Mouse (Mus musculus): ENCODE measurements around the gene Opn3. TPM values are rescaled to one million over a fixed set of nuclear protein-coding genes. Genes with fewer than 3 reads are reported as not detected.

Gene Opn3
- total RNA-seq, 2 experiments from 2014 or later: 10.1 to 15.5 TPM

GRCm38 (mm10) chr1:175659900-175660299, 32.7 kb downstream of the Opn3 start:
- no peak for DNase-seq

DNA sequence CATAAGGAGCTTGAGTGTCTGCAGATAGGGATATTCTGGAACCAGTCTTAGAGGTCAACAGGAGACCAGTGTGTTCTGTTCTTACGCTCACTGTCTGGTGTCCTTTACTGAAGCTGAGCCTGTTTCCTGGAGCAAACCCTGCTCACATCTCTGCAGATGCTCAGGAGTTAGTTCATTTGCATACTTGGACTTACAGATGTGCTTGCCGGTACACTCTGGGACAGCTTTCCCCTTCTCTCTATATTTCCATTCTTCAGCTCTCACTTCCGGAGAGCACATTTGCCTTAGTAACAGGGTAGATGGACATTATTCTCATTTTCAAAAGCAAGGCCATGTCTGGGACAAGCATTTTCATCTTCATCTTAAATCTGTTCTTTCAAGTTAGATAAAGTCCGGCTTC, 44.0 kb downstream of the Opn3 start:
- no peak for DNase-seq

- DNase-seq: no peak
These were observed 45.6 kb downstream of the Opn3 start for GRCm38 (mm10) chr1:175646952-175647351.

GRCm38 (mm10) chr1:175643496-175644265, 48.9 kb downstream of the Opn3 start:
- DNase-seq: no peak

DNA sequence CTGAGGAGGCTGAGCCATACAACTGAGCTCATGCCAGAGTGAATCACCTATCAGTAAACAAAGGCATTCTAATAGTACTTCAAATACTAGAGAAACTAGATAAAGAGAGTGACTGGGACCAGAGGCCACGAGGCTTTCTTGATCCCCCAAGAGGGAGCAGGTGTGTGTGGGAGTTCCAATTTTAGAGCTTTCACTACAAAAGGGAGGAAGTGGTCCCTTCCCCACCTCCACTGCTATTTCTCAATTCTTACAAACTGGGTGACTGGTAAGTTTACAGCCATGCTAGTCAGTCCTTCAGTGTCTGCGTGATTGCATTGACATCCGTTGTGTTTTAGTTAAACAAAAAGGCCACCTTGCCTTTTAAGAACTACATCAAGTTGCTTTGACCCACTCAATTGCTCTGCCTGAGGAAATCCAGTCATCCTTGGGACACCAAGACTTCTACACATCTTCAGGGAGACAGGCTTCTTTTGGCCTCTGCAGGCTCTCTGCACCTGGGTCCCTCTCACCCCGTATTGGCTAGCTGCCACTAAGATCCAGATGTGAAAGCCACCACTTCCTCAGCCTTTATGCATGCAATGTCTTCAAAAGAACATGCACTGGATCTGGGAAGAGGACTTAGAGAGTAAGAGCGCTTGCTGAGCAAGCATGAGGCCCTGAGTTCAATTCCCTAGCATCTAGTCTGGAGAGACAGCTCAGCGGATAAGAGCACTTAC, 52.0 kb downstream of the Opn3 start:
- no peak for DNase-seq

DNA sequence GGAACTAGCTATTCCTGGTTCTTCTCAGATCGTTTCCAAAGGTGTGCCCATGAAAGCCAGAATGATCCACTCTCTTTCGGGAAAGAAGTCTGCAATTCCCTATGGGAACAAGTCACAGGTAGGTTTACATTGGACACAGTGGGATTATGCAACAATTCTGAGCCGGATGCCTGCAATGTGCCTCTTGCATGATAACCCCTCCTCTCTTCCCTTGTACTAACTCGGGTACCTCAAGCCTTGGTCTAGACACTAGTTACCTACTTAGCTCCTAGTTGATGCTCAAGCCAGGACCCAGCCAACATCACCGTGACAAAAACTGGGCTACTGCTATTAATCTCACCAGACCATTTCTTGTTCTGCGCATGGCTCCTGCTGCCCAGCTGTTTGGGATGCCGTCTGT, 53.5 kb downstream of the Opn3 start:
- DNase-seq: no peak

DNA sequence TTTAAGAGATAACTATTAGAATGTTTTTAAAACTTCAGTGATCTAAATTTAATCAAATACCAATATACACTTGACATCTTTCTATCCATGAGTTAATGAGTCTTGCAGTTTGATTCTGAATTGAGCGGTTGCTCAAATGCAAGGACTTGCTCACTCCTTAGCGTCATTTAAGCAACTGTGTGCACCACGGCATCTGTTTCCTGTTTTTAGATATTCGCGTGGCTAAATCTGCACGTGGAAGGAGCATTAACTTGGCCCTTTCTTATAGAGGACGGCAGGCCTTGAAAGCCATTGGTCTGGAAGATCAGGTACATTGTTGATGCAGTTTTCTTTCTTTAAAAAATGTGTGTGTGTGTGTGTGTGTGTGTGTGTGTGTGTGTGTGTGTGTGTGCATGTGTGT, 54.9 kb downstream of the Opn3 start:
- no peak for DNase-seq

DNA sequence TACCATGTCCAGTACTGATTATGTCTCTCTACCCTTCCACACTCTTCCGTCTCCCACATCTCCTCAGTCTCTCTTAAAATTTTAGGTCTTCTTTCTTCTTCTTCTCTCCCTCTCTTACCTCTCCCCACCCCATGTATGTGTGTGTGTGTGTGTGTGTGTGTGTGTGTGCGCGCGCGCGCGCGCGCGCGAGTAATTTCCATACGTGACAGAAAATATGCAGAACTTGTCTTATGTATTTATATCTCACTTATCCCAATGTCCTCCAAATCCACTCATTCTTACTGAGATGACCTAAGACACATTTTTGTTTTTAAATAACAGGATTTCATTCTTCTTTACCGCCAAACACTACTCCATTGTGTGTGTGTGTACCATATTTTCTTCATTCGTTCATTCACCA, 60.1 kb downstream of the Opn3 start:
- DNase-seq: no peak

DNA sequence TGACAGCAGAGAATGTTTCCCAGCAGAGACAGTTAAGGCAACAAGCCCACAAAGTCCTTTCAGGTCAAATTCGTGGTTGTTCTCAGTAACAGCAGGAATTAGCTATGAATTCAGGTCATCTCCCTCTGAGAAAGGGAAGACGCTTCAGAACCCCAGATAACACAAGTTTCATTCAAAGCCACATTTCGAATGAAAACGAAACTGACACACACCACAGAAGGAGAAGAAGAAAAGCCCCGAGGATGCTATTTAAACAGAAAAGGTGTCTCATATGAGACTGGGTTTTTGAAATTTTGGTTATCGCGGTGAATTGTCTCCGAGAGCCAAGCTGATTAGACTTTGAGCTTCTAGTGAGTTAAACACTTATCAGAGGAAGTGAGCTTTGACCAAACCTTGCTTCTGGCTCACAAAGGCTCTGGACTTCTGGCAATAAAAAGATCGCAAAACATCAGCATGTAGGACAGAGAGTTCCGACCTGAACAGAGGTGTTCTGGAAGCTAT, 60.8 kb downstream of the Opn3 start:
- DNase-seq: no peak

GRCm38 (mm10) chr1:175631080-175631479, 61.5 kb downstream of the Opn3 start:
- no peak for DNase-seq

GRCm38 (mm10) chr1:175630345-175630744, 62.2 kb downstream of the Opn3 start:
- DNase-seq: no peak

- no peak for DNase-seq
These were observed 63.3 kb downstream of the Opn3 start for GRCm38 (mm10) chr1:175629248-175629647.

GRCm38 (mm10) chr1:175625990-175626692, 66.4 kb downstream of the Opn3 start:
- DNase-seq: peak in 1 of 2 experiments; percentile 26

- peak; percentile 95 to 96 for DNase-seq
These were observed 67.2 kb downstream of the Opn3 start, which contains the start of gene Fh1 for GRCm38 (mm10) chr1:175625257-175625879. TSS of gene Fh1 (minus strand) at chr1:175625635.

DNA sequence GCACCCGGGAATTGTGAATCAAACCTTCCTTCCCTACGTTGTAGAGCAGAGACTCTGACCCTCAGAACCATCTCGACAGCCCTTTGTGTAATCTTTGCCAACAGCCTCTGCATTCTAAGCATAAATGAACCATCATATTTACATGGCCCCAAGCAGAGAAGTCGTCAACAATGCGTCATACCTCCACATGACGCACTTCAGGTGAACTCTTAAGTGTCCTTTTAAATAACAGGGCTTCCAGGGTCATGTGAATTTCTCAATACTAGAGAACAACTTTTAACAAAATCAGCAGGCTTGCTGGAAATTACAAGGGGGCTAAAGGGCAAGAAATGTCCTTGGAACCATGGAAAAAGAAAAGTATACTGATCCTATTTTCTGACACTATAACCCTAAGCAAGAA, 68.9 kb downstream of the Opn3 start:
- DNase-seq: no peak

DNA sequence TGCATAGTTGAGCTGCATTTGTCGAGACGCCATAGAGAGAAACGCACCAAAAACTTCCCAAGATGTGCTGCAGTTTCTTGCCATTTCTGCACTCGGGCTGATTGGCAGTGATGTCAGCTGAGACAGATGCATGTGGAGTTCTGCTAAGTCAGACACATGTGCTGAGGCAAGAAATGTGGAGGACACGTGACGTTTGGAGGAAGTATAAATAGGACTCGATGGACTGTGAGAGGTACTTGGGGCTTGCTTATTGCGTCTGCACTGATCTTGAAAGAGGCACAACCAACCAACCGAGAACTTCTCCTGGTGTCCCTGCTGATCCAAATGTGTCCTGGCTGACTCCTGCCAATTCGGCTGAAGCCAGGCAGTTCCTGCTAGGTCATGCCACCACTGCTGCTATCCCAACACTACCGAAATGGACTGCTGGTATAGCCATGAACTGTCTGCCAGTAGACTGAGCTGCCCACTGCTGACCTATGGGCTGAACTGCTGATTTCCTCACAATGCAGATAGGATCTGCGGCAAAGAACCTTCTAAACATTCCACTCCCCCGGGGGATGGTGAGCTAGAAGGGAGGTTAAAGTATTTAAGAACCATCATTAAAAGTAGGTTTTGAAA, 72.7 kb downstream of the Opn3 start, which contains the start of gene Kmo:
TSS of gene Kmo (plus strand) at position 568 of the 618 bp plus-strand sequence.
- no peak for DNase-seq

DNA sequence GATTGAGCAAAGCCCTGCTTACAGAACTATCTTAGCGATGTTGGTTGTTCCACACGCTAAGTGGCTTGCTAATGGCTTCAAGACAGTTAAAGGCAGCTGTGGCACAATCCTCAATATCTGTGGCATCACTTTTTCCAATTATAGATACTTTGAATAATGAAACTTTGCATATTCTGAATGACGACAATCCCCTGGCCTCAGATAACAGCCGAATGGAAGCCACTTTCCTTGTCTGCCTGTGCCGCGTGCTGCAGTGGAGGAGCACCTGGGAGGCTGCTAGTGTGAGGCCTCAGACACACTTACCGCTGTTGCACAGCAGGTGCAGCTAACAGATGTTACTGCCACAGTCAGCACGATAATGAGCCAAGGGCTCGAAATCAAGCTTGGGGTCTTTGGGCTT, 77.6 kb downstream of the Opn3 start:
- DNase-seq: no peak
